Mouse (Mus musculus): ENCODE measurements around the gene Rapgef6. TPM values are rescaled to one million over a fixed set of nuclear protein-coding genes. Genes with fewer than 3 reads are reported as not detected.
"Not testable (repeated sequence)": the region's sequence is repeated elsewhere in the genome, so short reads cannot be mapped to it uniquely, and the experiment has no call there.

Gene Rapgef6
- polyA plus RNA-seq, 1 experiment from 2014 or later, result 35.7 TPM

DNA sequence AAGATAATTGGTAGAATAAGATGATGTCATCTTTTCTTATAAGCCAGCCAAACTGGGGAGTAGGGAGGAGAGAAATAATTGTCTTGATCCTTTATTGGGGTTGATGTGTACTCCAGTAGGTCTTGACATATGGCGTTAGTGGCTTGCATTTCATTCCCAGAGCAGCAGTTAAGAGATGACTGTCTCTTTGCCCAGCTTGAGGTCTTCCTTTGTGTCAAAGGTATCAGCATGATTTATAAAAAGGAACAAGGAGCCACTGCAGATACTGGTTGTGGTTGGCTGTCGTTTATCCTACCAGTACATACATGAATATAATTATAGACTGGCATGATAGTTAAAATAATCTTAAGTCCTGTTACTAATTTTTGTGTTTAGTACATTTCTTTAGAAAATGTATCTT lies 71.4 kb downstream of the Rapgef6 start:
- H3K4me1 ChIP-seq, result peaks cover 14% of the 10 kb centered on the region
- no peaks in the 10 kb centered on the region for H3K9me3 ChIP-seq
- H3K4me2 ChIP-seq (replicated peaks), result no peak overlapping the region
- no peak for ATAC-seq (replicated peaks)
- 0 out of 2 replicates have a peak overlapping the region, but pooled peaks have one; percentile 23 for H3K27ac ChIP-seq (replicated peaks)
- H3K9ac ChIP-seq (replicated peaks), result no peak overlapping the region
- no peak overlapping the region for H3K4me3 ChIP-seq
- no peaks in the 10 kb centered on the region for H3K36me3 ChIP-seq
- no peaks in the 10 kb centered on the region for H3K27me3 ChIP-seq
- 39% methylated on average over 2 of the region's 2 CpGs for WGBS

DNA sequence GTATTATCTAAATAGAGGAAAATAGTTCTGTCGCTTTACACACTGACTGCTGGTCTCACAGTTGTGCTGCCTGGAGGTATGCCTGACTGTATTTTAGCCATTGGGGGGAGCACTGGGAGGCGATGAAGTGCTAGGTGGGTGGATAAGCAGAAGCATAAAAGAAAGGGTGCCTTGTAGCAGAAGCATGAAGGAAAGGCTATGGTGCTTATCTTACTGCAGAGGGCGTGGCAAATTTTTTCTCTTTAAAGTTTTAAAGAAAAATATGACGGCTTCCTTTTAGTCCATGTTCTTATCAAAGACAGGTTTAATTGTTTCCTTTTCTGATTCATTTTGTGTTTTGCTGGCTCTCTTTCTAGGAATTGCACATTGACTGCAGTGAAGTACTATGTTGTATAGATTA lies 72.4 kb downstream of the Rapgef6 start:
- no peak overlapping the region for H3K27ac ChIP-seq (replicated peaks)
- H3K4me2 ChIP-seq (replicated peaks), result no peak overlapping the region
- H3K9ac ChIP-seq (replicated peaks), result no peak overlapping the region
- peaks cover 14% of the 10 kb centered on the region for H3K4me1 ChIP-seq
- H3K27me3 ChIP-seq, result no peaks in the 10 kb centered on the region
- no peak for ATAC-seq (replicated peaks)
- H3K36me3 ChIP-seq, result no peaks in the 10 kb centered on the region
- H3K4me3 ChIP-seq, result no peak overlapping the region
- WGBS, result 77% methylated on average over 4 of the region's 4 CpGs
- no peaks in the 10 kb centered on the region for H3K9me3 ChIP-seq

DNA sequence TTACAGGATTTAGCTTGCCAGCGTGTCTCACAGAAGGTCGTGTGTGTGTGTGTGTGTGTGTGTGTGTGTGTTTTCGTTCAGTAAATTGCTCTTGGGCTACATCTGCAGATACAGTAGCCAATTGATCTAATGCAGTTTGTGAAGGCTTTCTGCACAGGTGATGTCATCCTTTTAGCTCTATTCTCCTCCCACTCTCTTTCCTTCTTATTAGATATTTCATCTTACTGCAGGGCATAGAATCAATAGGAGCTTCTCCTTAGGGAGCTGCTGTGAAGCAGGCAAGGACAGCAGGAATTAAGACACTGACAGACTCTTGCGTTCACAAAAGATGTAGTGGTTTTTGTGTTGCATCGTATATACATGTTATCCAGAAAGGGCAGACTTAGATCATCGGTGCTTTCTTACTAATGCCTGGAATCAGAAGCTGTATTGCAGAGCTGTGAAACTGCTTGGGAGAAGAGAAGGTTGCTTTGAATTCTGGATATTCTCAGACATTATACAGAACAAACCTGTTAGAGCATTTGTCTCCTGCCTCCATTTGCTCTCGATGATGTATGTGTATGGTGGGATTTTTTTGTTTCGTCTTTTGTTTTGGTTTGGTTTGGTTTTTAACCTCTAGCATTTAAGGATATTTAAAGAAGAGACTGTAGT lies 73.4 kb downstream of the Rapgef6 start:
- ATAC-seq (replicated peaks), result 0 out of 2 replicates have a peak, but pooled peaks have one; percentile 13
- peaks cover 14% of the 10 kb centered on the region for H3K4me1 ChIP-seq
- H3K4me2 ChIP-seq (replicated peaks), result peak overlapping the region; percentile 23
- no peaks in the 10 kb centered on the region for H3K9me3 ChIP-seq
- H3K36me3 ChIP-seq, result no peaks in the 10 kb centered on the region
- WGBS, result 56% methylated on average over 8 of the region's 8 CpGs
- no peaks in the 10 kb centered on the region for H3K27me3 ChIP-seq
- H3K27ac ChIP-seq (replicated peaks), result peak overlapping the region; percentile 80
- H3K9ac ChIP-seq (replicated peaks), result peak overlapping the region; percentile 18
- H3K4me3 ChIP-seq, result peak overlapping the region; percentile 27

DNA sequence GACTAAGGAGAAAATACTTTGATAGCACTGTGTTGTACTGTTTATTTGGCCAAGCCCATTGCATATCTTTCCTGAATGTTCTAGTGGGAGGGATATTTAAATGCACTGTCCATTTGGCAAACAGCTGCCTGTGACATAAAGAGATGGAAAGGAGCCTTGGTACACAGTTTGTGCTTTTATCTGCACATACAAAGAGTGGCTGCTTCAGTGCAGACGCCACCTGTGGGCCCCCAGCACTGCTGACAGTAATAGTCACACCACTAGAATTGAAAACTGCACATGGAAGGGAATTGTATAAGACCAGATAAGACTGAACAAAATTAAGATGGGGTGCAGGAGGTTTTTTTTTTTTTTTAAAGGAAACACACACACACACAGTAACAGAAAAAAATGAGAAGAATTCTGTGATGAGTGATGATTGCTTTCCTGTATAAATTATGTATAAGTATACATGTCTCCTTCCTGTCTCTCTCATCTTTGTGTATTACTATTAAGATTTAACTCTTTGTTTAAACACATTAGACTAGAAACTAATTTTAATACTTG lies 75.3 kb downstream of the Rapgef6 start:
- 26% methylated on average over 1 of the region's 1 CpGs for WGBS
- H3K4me1 ChIP-seq, result peaks cover 11% of the 10 kb centered on the region
- peak; percentile 53; the same call in 1 of the 2 replicates for ATAC-seq (replicated peaks)
- H3K4me2 ChIP-seq (replicated peaks), result peak overlapping the region; percentile 22
- peak overlapping the region; percentile 23 for H3K4me3 ChIP-seq
- H3K36me3 ChIP-seq, result no peaks in the 10 kb centered on the region
- H3K9me3 ChIP-seq, result no peaks in the 10 kb centered on the region
- H3K27ac ChIP-seq (replicated peaks), result 0 out of 2 replicates have a peak overlapping the region, but pooled peaks have one; percentile 18
- H3K9ac ChIP-seq (replicated peaks), result no peak overlapping the region
- no peaks in the 10 kb centered on the region for H3K27me3 ChIP-seq

DNA sequence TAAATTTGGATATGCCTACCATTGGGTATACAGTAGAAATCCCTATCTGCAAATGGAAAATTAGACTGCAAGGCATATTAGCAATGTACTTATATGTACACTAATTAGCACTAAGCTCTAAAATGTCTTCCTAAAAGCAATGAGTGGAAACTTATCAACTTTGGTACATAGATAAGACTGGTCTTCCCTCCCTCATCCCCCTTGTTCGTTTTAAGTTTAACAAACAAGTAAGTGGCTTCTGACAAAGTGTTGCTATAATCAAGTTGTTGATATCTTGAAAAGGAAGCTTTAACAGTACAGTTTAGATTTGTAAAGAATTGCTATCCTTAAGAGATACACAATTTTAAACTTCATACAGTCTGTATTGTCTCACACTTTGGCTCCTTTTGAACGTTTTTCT lies 78.5 kb downstream of the Rapgef6 start:
- Histone ChIP-seq H3K36me3 (no peaks in the 10 kb centered on the region), H3K9ac (replicated peaks) (no peak overlapping the region), H3K4me1 (peaks cover under 1% of the 10 kb centered on the region; the same call in 1 of the 2 replicates), H3K4me3 (no peak overlapping the region), H3K9me3 (no peaks in the 10 kb centered on the region), H3K27me3 (no peaks in the 10 kb centered on the region), H3K27ac (replicated peaks) (no peak overlapping the region), H3K4me2 (replicated peaks) (no peak overlapping the region)
- 96% methylated on average over 2 of the region's 2 CpGs for WGBS
- ATAC-seq (replicated peaks), result no peak

DNA sequence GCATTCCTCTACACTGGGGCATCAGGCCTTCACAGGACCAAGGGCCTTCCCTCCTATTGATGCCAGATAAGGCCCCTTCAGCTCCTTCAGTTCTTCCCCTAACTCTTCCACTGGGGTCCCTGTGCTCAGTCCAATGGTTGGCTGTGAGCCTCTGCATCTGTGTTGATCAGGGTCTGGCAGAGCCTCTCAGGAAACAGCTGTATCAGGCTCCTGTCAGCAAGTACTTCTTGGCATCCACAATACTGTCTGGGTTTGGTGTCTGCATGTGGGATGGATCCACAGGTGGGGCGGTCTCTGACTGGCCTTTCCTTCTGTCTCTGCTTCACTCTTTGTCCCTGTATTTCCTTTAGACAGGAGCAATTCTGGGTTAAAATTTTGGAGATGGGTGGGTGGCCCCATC lies 80.1 kb downstream of the Rapgef6 start:
- H3K4me3 ChIP-seq; H3K27ac ChIP-seq (replicated peaks); H3K4me2 ChIP-seq (replicated peaks); H3K36me3 ChIP-seq; H3K4me1 ChIP-seq; ATAC-seq (replicated peaks); H3K9ac ChIP-seq (replicated peaks); H3K27me3 ChIP-seq; H3K9me3 ChIP-seq: not testable (repeated sequence)
- 91% methylated on average over 1 of the region's 1 CpGs for WGBS

DNA sequence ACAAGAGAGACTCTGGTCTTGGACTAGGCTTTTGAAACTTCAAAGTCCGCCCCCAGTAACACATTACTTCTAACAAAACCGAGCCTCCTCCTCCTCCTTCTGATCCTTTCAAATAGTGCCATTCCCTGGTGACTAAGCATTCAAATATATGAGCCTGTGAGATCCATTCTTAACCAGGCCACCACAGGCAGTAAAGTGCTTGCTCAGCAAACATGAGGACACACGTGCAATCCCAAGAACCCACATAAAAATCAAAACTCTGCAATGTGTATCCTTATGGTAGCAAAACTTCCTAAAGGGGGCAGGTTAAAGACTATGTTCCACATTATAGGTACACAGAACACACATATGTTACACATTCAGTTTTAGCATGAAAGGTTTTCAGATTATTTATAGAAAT lies 81.8 kb downstream of the Rapgef6 start:
- no peak overlapping the region for H3K9ac ChIP-seq (replicated peaks)
- H3K9me3 ChIP-seq, result no peaks in the 10 kb centered on the region
- H3K36me3 ChIP-seq, result no peaks in the 10 kb centered on the region
- no peak overlapping the region for H3K4me2 ChIP-seq (replicated peaks)
- no peaks in the 10 kb centered on the region for H3K27me3 ChIP-seq
- no peak overlapping the region for H3K27ac ChIP-seq (replicated peaks)
- no peaks in the 10 kb centered on the region for H3K4me1 ChIP-seq
- WGBS, result 61% methylated on average over 3 of the region's 3 CpGs
- no peak overlapping the region for H3K4me3 ChIP-seq
- no peak for ATAC-seq (replicated peaks)

DNA sequence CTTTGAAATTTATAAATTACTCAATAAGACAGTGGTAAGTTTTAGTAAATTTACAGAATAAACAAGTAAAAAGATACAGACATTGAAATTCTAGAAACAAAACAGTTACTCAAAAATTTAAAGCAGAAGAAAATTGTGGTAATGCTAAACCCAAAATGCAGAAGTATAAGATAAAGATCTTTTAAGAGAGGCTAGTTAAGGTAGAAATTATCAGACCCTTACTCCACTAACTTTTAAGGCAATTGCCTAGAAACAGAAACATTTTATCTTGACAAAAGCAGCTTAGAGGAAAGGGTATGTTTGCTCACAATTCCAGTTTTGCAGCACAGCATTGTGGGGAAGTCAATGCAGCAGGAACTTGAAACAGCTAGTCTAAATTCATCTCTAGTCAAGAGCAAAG lies 91.0 kb downstream of the Rapgef6 start:
- no peak overlapping the region for H3K9ac ChIP-seq (replicated peaks)
- H3K9me3 ChIP-seq, result no peaks in the 10 kb centered on the region
- H3K27me3 ChIP-seq, result no peaks in the 10 kb centered on the region
- no peaks in the 10 kb centered on the region for H3K4me1 ChIP-seq
- ATAC-seq (replicated peaks), result no peak
- H3K27ac ChIP-seq (replicated peaks), result no peak overlapping the region
- no peak overlapping the region for H3K4me3 ChIP-seq
- H3K4me2 ChIP-seq (replicated peaks), result no peak overlapping the region
- no peaks in the 10 kb centered on the region for H3K36me3 ChIP-seq

DNA sequence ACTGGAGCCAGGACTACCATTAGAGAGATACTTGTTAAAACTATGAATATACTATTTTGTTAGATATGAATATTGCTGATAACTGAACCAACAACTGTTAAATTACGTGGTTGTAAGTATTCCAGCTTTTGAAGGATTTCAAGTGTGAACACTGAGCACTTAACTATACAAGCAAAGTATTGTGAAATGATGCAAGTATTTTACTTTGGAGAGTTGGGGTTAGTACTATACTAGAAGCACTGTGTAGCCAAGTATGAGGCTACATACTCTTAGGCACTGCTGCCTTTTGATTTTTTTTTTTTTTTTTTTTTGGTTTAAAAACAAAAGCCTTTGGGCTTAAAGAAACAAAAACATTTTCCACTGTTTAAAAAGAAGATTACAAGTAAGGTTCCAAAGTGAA lies 91.9 kb downstream of the Rapgef6 start:
- 91% methylated on average over 1 of the region's 1 CpGs for WGBS
- no peak for ATAC-seq (replicated peaks)
- no peak overlapping the region for H3K4me2 ChIP-seq (replicated peaks)

DNA sequence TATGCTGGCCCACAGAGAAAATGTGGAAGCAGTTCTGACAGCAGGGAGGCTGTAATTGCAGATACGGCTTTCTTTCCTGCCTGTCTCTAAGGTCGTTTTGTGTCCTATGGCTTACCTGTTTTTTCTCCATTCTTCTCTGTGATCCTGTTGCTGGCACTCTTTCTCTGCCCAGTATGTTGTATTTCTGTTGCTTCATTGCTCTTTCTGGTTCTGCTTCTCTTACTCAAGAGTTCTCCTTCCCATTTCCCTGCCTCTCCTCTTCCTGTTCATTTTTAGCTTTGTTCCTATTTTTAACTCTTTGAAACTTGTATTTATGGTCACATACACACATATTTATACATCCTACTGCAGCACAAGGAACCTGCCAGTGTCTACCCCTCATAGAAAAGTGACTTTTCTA lies 96.2 kb downstream of the Rapgef6 start:
- no peaks in the 10 kb centered on the region for H3K4me1 ChIP-seq
- WGBS, result 59% methylated on average over 2 of the region's 2 CpGs
- no peak overlapping the region for H3K27ac ChIP-seq (replicated peaks)
- H3K9ac ChIP-seq (replicated peaks), result no peak overlapping the region
- no peak for ATAC-seq (replicated peaks)
- no peak overlapping the region for H3K4me3 ChIP-seq
- H3K9me3 ChIP-seq, result no peaks in the 10 kb centered on the region
- no peak overlapping the region for H3K4me2 ChIP-seq (replicated peaks)
- peaks cover 7% of the 10 kb centered on the region; the same call in 1 of the 2 replicates for H3K36me3 ChIP-seq
- no peaks in the 10 kb centered on the region for H3K27me3 ChIP-seq

More for the DNA sequence above, 91.9 kb downstream of the Rapgef6 start:
- no peaks in the 10 kb centered on the region for H3K27me3 ChIP-seq
- H3K4me3 ChIP-seq, result no peak overlapping the region
- H3K9ac ChIP-seq (replicated peaks), result no peak overlapping the region
- H3K4me1 ChIP-seq, result no peaks in the 10 kb centered on the region
- no peaks in the 10 kb centered on the region for H3K36me3 ChIP-seq
- no peak overlapping the region for H3K27ac ChIP-seq (replicated peaks)
- no peaks in the 10 kb centered on the region for H3K9me3 ChIP-seq

DNA sequence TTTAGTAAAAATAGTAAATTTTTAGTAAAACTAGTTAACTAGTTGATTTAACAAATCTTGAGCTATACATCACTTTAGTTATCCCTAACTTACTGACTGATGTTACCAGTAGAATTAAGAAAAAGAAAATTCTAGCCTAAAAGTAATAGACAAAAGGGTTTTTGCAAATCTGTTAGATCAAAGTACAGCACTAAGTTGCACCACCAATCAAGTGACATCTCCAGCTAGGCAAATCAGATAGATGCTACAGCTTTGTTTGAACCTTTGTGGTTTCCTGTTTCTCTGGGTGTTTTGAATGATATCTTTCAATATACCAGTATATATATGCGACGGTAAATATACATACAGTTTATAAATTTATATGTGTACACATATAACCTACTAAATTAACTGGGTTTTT lies 99.1 kb downstream of the Rapgef6 start:
- H3K9ac ChIP-seq (replicated peaks), result no peak overlapping the region
- no peak overlapping the region for H3K4me2 ChIP-seq (replicated peaks)
- peaks cover 7% of the 10 kb centered on the region; the same call in 1 of the 2 replicates for H3K36me3 ChIP-seq
- no peaks in the 10 kb centered on the region for H3K9me3 ChIP-seq
- H3K4me3 ChIP-seq, result no peak overlapping the region
- ATAC-seq (replicated peaks), result no peak
- WGBS, result over 99% methylated on average over 2 of the region's 2 CpGs
- no peak overlapping the region for H3K27ac ChIP-seq (replicated peaks)
- no peaks in the 10 kb centered on the region for H3K27me3 ChIP-seq
- H3K4me1 ChIP-seq, result no peaks in the 10 kb centered on the region

DNA sequence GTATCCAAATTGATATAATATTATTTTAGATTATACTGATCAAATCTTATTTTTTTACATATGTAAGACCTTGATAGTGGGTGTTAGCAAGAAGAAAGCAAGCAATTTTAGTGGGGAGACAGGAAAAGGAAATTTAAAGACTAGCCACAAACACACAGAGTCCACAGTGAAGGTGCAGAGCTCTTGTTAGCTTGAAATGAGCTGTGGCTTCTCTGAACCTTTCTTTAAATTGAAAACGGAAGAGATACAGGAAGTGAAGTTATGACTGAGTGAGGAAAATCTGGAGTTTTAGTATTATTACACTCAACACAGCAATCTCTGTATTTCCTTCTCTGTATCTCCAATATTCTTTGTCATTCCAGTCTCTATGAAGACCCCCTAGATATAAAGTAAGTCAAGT lies 104.3 kb downstream of the Rapgef6 start:
- H3K4me1 ChIP-seq, result no peaks in the 10 kb centered on the region
- no peak for ATAC-seq (replicated peaks)
- H3K27ac ChIP-seq (replicated peaks), result no peak overlapping the region
- no peak overlapping the region for H3K4me2 ChIP-seq (replicated peaks)
- no peaks in the 10 kb centered on the region for H3K27me3 ChIP-seq
- WGBS, result 78% methylated on average over 1 of the region's 1 CpGs
- no peak overlapping the region for H3K9ac ChIP-seq (replicated peaks)
- H3K36me3 ChIP-seq, result peaks cover 15% of the 10 kb centered on the region; the same call in 1 of the 2 replicates
- no peak overlapping the region for H3K4me3 ChIP-seq
- H3K9me3 ChIP-seq, result no peaks in the 10 kb centered on the region

DNA sequence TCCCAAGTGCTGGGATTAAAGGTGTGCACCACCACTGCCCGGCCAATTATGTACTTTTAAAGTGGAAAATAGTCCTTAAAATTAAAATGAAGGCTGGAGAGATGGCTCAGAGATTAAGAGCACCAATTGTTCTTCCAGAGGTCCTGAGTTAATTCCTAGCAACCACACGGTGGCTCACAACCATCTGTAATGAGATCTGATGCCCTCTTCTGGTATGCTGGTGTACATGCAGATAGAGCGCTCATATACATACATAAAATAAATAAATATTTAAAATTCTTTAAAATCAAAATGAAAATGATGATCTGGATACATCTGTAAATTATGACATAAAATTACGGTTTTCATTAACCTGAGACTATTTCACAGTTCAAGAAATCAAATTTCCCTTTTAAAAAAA lies 123.8 kb downstream of the Rapgef6 start:
- no peak for ATAC-seq (replicated peaks)

More for the DNA sequence above, 123.8 kb downstream of the Rapgef6 start:
- H3K4me2 ChIP-seq (replicated peaks), result no peak overlapping the region
- H3K27ac ChIP-seq (replicated peaks), result no peak overlapping the region
- 89% methylated on average over 4 of the region's 4 CpGs for WGBS
- H3K4me1 ChIP-seq, result no peaks in the 10 kb centered on the region
- H3K9me3 ChIP-seq, result no peaks in the 10 kb centered on the region
- H3K27me3 ChIP-seq, result no peaks in the 10 kb centered on the region
- peaks cover 17% of the 10 kb centered on the region for H3K36me3 ChIP-seq
- H3K9ac ChIP-seq (replicated peaks), result no peak overlapping the region
- H3K4me3 ChIP-seq, result no peak overlapping the region

Data from forebrain, embryonic 15.5 days (tissue).